Mouse (Mus musculus) cerebellum, adult (tissue): ENCODE results near the gene Timeless.
"Not testable (repeated sequence)": the region's sequence is repeated elsewhere in the genome, so short reads cannot be mapped to it uniquely, and the experiment has no call there.

ENCODE experiments used
- ATAC-seq: cut with Nextera tagmentation; 2 replicates; pipeline ENCODE4 v1.9.2; 2017; ENCODE audit warnings: mild to moderate bottlenecking, moderate library complexity, mixed read lengths; ENCODE audit not compliant: insufficient number of reproducible peaks, low FRiP score, low TSS enrichment

Gene Timeless

DNA sequence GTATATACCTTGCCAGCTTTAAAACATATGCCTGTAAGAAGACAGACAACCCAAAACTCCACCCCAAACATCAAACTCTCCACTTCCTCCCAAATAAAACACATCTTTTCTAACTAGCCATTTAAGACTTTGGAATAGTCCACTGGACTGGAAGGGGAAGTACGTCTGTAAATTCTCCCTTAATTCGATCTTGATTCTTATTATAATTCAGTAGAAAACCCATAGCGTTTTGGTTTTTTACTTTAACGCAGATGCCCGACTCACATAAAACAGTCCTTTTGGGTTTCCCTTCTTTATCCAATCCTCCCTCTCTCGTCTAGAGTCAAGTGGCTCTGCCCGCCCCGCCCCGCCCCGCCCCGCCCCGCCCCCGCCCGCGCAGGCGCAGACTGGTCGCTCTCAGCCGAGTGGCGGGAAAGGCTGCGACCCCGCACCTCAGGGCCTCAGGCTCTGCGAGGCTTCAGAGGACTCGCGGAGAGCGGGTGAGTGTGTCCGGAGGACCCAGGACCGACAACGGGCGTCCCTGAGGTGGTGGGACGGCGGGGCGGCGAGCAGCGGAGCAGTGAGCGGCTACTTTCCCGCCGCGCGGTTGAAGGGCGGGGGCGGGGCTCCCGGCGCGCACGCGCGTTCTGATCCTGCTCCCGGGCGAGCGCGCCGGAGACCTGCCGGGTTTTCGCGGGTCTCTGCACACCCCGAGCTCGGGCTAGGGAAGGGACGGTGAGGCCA, at the start of gene Timeless:
Gene Timeless, plus strand, starts transcription at position 369 of the 723 bp plus-strand sequence.
- peak; percentile 83 for ATAC-seq

DNA sequence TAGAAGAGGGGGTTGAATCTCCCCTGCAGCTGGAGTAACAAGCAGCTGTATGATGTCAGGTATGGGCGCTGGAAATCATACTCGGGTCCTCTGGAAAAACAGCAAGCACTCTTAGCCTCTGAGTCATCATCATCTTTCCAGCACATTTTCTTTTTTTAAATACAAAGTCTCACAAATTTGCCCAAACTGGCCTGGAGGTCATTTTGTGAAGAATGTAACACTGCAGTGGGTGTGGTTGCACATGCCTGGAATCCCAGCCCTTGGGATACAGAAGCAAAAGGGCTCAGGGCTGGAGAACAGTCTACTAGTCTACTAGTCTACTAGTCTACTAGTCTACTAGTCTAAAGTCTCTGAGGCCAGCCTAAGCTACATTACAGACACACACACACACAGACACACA, 47.6 kb upstream of the Timeless start:
- no peak for ATAC-seq

DNA sequence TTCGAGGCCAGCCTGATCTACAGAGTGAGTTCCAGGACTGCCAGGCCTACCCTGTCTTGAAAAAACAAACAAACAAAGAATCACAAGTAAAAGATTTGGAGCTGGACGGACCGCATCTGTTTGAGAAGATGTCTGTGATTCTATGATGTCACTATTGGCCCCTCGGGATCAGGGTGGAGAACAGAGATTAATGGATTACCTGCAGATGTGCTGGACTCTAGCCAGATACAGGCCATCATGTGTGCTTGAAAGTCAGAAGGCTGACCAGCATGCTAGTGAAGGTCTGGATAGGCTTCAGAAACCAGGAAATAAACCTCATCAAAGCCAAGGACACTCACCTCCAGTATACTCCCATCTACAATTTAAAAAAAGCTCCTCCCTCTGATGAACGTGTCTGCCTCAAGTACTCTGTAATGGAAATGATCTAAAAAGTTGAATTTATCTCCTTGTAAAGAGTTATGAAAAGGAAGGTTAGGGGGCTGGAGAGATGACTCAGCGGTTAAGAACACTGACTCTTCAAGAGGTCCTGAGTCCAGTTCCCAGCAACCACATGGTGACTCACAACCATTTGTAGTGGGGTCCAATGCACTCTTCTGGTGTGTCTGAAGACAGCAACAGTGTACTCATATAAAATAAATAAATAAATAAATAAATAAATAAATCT, 46.5 kb upstream of the Timeless start:
- ATAC-seq = no peak

DNA sequence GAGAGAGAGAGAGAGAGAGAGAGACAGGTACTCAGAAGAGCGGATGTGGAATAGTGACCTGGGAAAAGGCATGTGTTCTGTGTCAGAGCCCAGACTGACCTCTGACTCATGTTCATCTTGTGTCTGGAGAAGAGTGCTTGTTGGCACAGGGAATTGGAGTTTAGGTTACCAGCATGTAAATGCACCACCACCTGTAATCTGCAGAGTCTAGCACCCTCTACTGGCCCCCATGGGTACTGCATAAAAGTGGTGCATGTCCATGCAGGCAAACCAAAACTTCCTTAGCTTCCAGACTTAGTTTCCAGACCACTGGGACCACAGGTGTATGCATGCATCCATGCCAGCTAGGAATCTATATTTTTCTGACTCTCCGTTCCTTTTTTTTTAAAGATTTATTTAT, 45.9 kb upstream of the Timeless start:
- no peak; the same call in 1 of the 2 replicates for ATAC-seq

DNA sequence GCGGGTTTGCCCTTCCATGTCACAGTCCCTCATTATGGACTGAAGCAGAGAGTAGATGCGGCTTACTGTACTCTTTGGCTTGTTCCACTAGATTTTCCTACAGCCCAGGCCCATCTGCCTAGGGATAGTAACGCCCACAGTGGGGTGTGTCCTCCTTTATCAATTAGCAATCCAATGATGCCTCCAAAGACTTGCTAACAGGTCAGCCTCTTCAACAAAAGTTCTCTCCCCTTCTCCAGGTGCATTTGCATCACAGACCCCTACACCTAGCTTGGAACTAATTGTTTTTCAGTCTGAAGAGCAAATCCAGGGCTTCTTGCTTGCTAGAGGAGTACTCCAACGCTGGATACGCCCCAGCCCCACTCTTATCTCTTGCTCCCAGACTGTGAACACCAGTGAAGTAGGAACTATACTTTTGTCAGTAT, 44.7 kb upstream of the Timeless start:
- ATAC-seq = no peak

DNA sequence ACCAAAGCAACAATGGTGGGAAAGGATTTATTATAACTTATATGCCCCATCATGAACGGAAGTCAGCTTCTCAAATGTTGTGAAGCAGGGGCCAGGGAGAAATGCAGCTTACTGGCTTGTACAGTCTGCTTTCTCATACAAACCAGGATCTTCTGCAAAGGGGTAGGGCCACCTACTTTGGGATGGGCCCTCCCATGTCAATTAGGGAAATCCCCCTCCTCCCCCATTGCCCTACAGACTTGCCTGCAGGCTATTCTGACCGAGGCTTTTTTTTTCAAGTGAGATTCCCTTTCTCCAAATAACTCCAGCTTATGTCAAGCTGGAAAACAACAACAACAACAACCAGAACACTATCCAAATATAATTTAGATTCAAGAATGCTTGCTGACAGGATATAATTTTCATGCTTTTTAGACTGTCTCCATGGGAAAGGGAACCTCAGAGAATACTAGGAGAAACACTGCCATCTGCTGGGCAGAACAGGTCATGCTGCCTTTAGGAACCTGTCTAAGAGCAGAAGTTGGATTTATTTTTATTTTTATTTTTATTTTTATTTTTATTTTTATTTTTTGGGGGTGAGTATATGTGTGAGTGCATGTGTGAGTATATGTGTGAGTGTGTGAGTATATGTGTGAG, 43.5 kb upstream of the Timeless start:
- no peak for ATAC-seq

DNA sequence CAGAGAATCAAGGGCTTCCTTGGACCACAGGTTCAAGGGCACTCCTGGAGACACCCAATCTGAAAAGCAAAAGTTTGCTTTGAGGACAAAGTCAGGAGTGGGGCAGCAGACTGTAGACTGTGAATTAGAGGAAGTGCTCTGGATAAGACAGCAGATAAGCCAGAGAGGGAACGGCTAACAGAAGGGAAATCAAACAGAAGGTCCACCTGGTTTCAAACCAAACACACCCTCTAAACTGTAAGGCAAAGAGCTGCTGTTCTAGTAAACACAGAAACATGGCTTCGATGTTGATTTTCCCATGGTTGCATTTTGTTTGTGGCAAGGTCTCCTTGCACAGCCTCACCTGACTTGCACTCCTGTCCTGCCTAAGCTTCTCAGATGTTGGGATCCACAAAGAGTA, 40.4 kb upstream of the Timeless start:
- ATAC-seq = no peak

DNA sequence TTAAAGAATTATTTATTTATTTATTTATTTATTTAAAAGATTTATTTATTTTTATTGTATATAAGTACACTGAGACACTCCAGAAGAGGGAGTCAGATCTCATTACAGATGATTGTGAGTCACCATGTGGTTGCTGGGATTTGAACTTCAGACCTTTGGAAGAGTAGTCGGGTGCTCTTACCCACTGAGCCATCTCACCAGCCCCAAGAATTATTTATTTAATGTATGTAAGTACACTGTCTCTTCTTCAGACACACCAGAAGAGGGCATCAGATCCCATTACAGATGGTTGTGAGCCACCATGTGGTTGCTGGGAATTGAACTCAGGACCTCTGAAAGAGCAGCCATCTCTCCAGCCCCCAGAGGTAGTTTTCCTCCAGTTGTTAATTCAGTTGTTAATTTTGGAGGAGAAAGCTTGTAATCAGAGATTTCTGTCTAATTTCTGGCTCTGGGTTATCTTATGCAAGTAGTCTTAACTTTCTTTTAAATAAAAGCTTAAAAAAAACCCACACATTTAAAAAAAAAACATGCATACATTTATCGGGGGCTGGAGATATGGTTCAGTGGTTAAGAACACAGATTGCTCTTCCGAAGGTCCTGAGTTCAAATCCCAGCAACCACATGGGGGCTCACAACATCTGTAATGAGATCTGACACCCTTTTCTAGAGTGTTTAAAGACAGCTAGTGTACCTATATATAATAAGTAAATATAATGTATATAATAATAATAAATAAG, 39.7 kb upstream of the Timeless start:
- ATAC-seq = not testable (repeated sequence)

DNA sequence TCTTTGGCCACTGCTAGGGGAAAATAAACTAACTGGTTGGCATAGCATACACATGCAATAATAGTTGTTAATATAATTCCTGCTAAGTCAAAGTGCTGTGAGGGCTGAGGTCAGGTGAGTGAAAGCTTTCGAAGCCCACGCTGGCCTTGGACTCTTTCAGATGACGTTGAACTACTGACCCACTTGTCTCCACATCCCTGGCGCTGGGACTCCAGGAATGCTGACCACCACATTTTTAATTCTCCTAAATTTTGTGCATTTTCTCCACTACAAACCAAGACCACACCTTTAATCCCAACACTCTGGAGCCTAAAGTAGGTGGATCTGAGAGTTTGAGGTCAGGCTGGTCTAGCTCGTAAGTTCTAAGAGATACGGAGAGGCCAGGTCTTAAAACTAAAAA, 38.8 kb upstream of the Timeless start:
- ATAC-seq = no peak

DNA sequence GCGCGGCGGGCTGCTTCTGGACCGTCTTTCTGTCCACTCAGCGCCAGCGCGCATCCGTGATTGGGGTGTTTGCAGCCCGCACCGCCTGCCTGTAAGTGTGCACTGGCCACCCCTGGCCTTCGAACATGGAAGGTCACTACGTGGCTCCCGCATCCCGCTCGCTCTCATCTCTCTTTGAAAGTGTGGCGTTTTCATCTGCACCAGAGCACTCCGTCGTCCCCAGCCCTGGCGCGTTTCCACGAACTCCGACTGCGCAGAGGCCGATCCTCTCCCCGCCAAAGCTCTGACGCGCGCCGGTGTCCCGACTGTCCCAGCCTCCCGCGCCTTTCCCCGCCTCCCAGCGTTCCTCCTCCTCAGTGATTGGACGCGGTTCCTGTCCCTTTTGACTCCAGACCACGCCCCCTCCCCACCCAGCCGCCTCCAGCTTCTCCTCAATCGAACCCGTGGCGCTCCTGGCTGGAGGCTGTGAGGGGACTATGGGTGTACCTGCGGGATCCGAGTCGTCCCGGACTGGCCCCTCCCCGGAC, 37.8 kb upstream of the Timeless start, which contains the start of gene Gls2:
Gene Gls2, plus strand, starts transcription at position 434 of the 527 bp plus-strand sequence.
- peak; percentile 95 for ATAC-seq

DNA sequence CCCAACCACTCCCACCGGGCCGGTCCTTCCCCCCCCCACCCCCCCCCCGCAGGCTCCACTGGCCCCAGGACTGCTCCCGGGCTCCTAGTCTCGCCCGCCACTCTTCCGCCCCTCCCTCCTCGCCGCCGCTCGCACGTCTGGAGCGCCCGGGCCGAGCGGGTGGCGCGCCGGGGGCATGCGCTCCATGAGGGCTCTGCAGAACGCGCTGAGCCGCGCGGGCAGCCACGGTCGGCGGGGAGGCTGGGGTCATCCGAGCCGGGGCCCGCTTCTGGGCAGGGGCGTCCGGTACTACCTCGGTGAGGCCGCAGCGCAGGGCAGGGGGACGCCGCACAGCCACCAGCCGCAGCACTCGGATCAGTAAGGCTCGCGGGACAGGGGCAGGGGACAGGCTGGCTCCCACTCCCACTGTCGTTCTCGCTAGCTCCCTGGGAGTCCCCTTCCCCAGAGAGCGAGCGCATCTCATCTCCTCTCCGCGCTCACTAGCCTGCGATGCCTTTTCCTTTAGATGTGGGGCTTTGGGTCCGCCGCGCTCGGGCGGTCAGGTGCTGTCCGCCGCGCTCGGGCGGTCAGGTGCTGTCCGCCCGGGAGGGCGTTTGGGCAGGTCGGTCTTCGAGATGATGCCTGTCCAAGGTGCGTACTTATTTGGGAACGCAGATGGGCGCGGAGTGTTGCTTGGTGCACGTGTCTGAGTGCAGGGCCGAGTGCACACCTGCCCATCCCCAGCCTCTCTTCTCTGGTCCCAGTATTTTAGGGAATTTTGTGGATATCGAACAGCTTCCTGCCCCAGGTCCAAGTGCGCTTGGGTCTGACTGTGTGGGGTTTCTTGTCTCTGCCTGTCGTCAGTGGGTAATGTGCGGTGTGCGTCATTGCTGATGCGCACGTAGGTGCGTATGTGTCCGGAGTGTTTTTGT, 37.1 kb upstream of the Timeless start:
- peak; percentile 62 for ATAC-seq

DNA sequence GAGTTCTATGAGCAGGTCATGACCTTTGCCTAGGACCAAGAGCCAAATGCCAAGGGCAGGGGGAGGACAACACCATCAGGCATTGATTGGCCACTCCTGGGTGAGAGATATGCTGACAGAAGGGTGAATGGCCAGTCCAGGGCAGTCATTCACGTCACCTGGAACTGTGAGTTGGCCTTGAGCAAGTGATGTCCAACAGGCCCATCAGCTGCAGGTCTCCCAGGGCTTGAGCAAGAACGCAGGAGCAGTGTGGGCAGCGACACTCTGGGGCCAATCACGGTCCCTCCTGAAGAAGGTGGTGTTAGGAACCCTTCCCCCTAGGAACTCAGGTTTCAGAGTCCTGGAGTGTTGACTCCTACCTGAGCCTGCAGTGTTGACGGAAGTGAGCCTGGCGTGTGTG, 30.0 kb upstream of the Timeless start:
- ATAC-seq = no peak

DNA sequence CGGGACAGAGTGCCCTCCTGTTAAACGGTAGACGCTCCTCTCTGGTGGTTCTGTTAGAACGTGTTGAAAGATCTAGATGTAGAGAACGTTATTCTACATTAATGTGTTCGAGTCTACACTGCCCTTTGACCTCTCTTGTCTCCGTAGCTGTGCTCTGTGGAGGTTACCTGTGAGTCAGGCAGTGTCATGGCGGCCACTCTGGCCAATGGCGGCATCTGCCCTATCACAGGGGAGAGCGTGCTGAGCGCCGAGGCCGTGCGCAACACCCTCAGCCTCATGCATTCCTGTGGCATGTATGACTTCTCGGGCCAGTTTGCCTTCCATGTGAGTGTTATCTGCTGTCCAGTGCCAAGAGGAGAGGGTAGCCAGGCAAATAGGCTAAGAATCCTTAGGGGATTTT, 26.9 kb upstream of the Timeless start:
- ATAC-seq = no peak

DNA sequence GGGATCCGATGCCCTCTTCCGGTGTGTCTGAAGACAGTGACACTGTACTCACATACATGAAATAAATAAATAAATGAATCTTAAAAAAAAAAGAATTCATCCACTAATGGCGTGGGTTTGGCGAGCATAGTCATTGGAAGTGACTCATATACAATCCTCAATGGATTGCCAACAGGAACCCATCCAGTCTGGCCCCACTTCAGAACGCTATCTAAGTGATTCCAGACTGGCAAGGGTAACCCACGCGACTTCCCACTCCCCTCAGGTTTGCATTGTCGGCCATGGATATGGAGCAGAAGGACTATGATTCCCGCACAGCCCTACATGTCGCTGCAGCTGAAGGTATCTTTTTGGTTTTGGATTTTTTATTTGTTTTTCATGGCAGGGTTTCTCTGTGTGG, 23.5 kb upstream of the Timeless start:
- no peak for ATAC-seq

DNA sequence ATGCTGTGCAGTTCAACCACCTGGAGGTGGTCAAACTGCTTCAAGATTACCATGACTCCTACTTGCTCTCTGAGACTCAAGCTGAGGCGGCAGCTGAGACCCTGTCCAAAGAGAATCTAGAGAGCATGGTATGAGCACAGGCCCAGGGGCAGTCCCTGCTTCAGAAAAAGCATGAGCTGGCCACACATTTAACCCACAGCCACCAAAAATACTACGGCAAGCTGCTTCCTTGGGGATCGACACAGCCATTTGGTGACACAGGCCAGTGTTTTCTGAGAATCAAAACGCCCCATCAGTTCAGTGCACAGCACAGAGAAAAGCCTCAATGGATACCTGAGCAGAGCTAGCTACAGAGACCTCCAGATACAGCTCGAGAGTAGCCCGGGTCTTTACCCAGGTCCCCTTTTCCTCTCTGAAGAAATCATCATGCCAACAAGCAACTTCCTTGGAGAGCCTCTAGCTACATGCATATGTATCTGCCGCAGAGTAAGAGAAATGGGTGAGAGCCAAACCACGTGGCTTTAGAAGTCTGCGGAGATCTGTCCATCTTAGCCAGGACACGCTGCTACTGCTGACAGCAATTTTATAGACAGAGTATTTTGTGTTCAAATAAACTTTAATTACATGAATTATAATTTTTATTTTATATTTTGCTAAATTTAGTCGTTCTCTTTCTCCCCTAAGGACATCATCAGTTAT, 22.4 kb upstream of the Timeless start:
- no peak for ATAC-seq

DNA sequence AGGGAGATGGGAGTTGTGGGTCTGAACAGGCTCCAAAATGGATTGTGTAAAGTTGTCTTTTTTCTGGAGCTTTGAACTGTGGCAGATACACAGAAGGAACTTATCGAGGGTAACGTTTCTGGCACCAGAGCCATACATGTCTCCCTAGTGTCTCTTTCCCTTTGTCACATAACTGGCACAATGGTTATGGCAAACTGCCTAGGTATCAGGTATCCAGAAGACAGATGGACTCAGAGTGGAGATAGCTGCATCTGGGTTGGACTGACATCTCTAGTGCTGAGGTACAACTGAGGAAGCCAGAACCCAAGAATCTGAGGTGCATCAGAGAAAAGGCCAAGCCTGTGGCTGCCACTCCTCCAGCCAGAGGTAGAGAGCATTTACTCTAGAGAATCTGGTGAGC, 21.7 kb upstream of the Timeless start:
- ATAC-seq = no peak

DNA sequence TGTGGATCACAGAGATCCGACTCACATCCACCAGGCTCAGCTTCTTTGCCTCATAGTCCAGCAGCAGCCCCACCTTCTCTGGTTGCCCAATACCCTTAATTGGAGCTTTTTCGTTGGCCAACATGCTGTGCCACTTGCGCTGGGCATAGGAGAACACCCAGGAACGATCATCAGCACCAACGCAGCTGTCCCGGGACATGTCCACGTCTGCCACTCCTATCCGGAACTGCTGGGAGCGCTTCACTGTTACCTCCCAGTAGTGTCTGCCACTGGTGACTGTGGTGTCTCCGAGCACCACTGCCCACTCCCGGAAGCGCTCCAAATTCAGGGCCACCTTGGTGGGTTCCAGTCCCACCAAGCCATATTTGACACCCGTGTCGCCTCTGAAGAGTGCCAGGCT, 20.9 kb upstream of the Timeless start:
- ATAC-seq = no peak

DNA sequence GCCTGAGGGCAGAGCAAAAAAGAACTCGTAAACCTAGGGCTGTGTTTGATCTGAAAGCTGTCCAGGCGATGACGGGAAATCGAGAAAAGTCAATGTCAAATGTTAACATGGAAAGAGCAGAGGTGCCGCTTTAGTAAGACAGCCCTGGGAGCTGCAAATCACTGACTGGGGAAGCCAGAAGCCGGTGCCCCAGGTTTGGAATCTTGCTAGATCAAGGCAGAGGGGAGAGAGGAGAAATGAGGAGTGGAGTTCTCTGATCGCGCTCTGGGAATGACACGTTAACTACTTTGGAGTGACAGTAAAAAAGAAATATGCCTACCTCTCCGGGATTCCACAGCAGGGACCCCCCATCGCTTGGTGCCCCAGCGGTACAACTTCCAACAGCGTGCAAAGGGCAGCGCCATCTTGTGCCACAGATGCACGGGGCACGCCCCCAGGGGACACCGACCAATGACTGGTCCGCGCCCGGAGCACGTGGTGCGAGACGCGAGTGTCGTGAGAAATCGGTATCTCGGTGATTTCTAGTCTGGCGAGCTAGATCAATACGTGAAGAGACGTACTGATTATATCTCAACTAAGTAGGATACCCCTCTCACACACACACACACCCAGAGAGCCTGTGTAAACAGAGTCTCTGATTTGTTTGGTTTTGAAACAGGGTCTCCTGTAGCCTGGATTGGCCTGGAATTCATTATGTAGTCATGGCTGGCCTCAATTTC, 20.3 kb upstream of the Timeless start, which contains the start of gene Spryd4:
Gene Spryd4, minus strand, starts transcription at position 418 of the 719 bp plus-strand sequence.
- ATAC-seq = peak; percentile 82
